Mouse (Mus musculus): ENCODE results near the gene Dgkd. TPM values are rescaled to one million over a fixed set of nuclear protein-coding genes. Genes with fewer than 3 reads are reported as not detected.

Gene Dgkd
- polyA plus RNA-seq, 2 experiments: 8.0 to 8.1 TPM

DNA sequence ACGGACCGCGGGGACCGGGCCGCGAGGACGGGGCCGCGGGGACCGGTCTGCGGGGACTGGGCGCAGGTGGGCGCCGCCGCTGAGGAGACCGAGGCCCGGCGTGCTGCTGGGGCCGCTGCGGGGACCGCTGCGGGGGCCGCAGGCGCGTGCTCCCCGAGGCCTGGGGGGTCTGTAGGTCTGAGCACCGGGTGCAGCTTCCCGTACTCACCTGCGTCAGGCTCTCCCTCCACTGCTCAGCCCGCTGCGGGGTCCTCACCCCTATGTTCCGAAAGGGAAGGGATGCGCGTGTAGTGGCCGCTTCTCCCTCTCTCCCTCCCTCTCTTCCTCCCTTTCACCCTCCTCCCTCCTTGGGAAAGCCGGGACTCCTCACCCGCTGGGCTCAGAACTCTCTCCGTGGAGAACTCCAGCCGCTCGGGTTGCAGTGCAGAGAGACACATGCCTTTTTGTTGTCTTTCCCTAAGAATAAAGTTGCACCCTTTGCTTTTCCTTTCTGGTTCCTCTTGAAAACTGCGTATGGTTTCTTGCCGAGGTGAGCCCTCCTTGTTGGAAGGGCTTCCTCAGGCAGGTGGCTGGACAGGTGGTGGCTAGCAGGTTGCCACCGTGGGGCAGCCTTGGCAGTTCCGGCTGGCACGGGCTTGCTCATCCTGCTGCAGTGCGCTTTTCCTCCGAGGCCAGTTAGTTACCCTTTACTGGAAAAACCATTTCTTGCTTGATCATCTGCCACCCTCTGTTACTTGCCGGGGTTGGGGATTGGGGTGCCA lies 694 bp downstream of the Dgkd start:
- WGBS (ENCODE audit: insufficient replicate concordance): under 1% methylated on average over 44 of the region's 48 CpGs
- DNase-seq (ENCODE audit: low read depth in 3 of 3, low spot score in 3 of 3) (no peak), ATAC-seq (ENCODE audit: insufficient read depth) (no peak)
- Histone ChIP-seq H3K4me1 (replicated peaks; ENCODE audit: control insufficient read depth in 2 of 2, insufficient read depth in 2 of 2, low read length in 1 of 2) (peaks cover 16 to 31% of the 10 kb centered on the region in 2 experiments), H3K4me3 (ENCODE audit: insufficient read depth in 1 of 2, low read depth in 2 of 2, low read length in 2 of 2) (peak overlapping the region; percentile 85 to 90), H3K4me2 (ENCODE audit: low read depth) (peak overlapping the region; percentile 89), H3K27ac (no peak overlapping the region), H3K9me3 (ENCODE audit: control insufficient read depth, low read length) (no peaks in the 10 kb centered on the region), H3K36me3 (replicated peaks; ENCODE audit: control insufficient read depth, insufficient read depth, low read depth) (no peaks in the 10 kb centered on the region), H3K27me3 (ENCODE audit: control insufficient read depth, insufficient read depth, low read length) (no peaks in the 10 kb centered on the region), H3K9ac (replicated peaks) (peak overlapping the region; percentile 85)
- TF ChIP-seq CTCF (IDR thresholded peaks at IDR 0.05; ENCODE audit: low read depth) (no peak), EP300 (IDR thresholded peaks at IDR 0.05; ENCODE audit: low read depth) (no peak)

GRCm38 (mm10) chr1:87854411-87854810 lies 1.3 kb downstream of the Dgkd start:
- H3K4me1 ChIP-seq (replicated peaks; ENCODE audit: control insufficient read depth in 2 of 2, insufficient read depth in 2 of 2, low read length in 1 of 2): peaks cover 16 to 33% of the 10 kb centered on the region in 2 experiments

DNA sequence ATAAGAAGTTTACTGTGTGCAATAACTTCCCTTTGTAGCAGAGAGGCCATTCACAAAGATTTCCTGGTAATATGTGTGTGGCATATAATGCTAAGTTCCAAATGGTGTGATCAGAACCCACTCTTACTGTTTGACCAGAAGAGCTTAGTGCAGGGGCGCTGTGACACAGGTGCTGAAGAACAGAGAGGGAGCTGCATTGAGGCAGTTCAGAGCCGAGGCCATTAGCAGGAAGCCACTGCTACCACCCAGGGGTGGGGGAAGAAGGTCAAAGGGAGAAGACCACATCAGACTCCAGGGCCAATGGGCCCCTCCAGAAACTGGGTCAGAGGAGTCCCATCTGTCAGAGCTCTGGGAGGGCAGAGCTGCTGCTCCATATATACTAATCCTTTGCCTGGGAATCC lies 1.8 kb downstream of the Dgkd start:
- peak overlapping the region; percentile 15; the same call in 1 of the 2 replicates for H3K9ac ChIP-seq (replicated peaks)

More at GRCm38 (mm10) chr1:87854411-87854810, 1.3 kb downstream of the Dgkd start:
- Histone ChIP-seq H3K4me2 (ENCODE audit: low read depth) (peak overlapping the region; percentile 89), H3K4me3 (ENCODE audit: insufficient read depth in 1 of 2, low read depth in 2 of 2, low read length in 2 of 2) (peak overlapping the region; percentile 85 to 90), H3K9ac (replicated peaks) (peak overlapping the region; percentile 85), H3K36me3 (replicated peaks; ENCODE audit: control insufficient read depth, insufficient read depth, low read depth) (no peaks in the 10 kb centered on the region), H3K27ac (no peak overlapping the region), H3K9me3 (ENCODE audit: control insufficient read depth, low read length) (no peaks in the 10 kb centered on the region), H3K27me3 (ENCODE audit: control insufficient read depth, insufficient read depth, low read length) (no peaks in the 10 kb centered on the region)
- no peak for ATAC-seq (ENCODE audit: insufficient read depth)
- no peak for DNase-seq (ENCODE audit: low read depth in 3 of 3, low spot score in 3 of 3)
- TF ChIP-seq CTCF (IDR thresholded peaks at IDR 0.05; ENCODE audit: low read depth) (no peak), EP300 (IDR thresholded peaks at IDR 0.05; ENCODE audit: low read depth) (no peak)
- WGBS (ENCODE audit: insufficient replicate concordance): 16% methylated on average over 6 of the region's 6 CpGs

GRCm38 (mm10) chr1:87855522-87855921 lies 2.4 kb downstream of the Dgkd start:
- no peaks in the 10 kb centered on the region for H3K36me3 ChIP-seq (replicated peaks; ENCODE audit: control insufficient read depth, insufficient read depth, low read depth)
- TF ChIP-seq EP300 (IDR thresholded peaks at IDR 0.05; ENCODE audit: low read depth) (no peak), CTCF (IDR thresholded peaks at IDR 0.05; ENCODE audit: low read depth) (no peak)
- no peak overlapping the region for H3K9ac ChIP-seq (replicated peaks)
- H3K4me1 ChIP-seq (replicated peaks; ENCODE audit: control insufficient read depth in 2 of 2, insufficient read depth in 2 of 2, low read length in 1 of 2): peaks cover 16 to 35% of the 10 kb centered on the region in 2 experiments
- WGBS (ENCODE audit: insufficient replicate concordance): 61% methylated on average over 1 of the region's 1 CpGs
- no peaks in the 10 kb centered on the region for H3K9me3 ChIP-seq (ENCODE audit: control insufficient read depth, low read length)
- H3K4me2 ChIP-seq (ENCODE audit: low read depth): no peak overlapping the region
- H3K27me3 ChIP-seq (ENCODE audit: control insufficient read depth, insufficient read depth, low read length): no peaks in the 10 kb centered on the region
- H3K27ac ChIP-seq: no peak overlapping the region
- DNase-seq (ENCODE audit: low read depth in 3 of 3, low spot score in 3 of 3) (no peak), ATAC-seq (ENCODE audit: insufficient read depth) (no peak)
- no peak overlapping the region for H3K4me3 ChIP-seq (ENCODE audit: insufficient read depth in 1 of 2, low read depth in 2 of 2, low read length in 2 of 2)

More for the DNA sequence above, 1.8 kb downstream of the Dgkd start:
- H3K4me2 ChIP-seq (ENCODE audit: low read depth): peak overlapping the region; percentile 89
- H3K27ac ChIP-seq: no peak overlapping the region
- no peaks in the 10 kb centered on the region for H3K36me3 ChIP-seq (replicated peaks; ENCODE audit: control insufficient read depth, insufficient read depth, low read depth)
- peaks cover 16 to 33% of the 10 kb centered on the region in 2 experiments for H3K4me1 ChIP-seq (replicated peaks; ENCODE audit: control insufficient read depth in 2 of 2, insufficient read depth in 2 of 2, low read length in 1 of 2)
- peak overlapping the region; percentile 16 to 90; a peak in 3 of 4 replicates for H3K4me3 ChIP-seq (ENCODE audit: insufficient read depth in 1 of 2, low read depth in 2 of 2, low read length in 2 of 2)
- ATAC-seq (ENCODE audit: insufficient read depth): no peak
- no peaks in the 10 kb centered on the region for H3K27me3 ChIP-seq (ENCODE audit: control insufficient read depth, insufficient read depth, low read length)
- H3K9me3 ChIP-seq (ENCODE audit: control insufficient read depth, low read length): no peaks in the 10 kb centered on the region
- DNase-seq (ENCODE audit: low read depth in 3 of 3, low spot score in 3 of 3): no peak
- TF ChIP-seq EP300 (IDR thresholded peaks at IDR 0.05; ENCODE audit: low read depth) (no peak), CTCF (IDR thresholded peaks at IDR 0.05; ENCODE audit: low read depth) (no peak)
- WGBS (ENCODE audit: insufficient replicate concordance): 12% methylated on average over 2 of the region's 2 CpGs

DNA sequence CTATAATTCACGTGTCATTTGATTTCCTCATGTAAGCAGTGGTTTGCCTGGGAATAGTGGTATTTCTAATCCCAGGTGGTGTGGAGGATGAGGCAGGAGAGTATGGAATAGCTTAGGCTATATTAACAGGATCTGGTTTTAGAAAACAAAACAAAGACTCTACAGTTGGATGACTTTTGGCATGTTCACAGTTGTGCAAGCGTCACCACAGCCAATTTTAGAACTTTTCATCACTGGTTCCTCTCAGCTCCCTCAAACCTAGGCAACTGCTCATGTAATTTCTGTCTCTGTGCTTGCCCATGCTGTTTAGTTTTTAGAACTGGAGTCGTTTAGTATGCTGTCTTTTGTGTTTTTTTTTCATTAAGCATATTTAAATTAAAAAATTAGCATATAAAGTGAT lies 3.7 kb downstream of the Dgkd start:
- no peak for TF ChIP-seq CTCF (IDR thresholded peaks at IDR 0.05; ENCODE audit: low read depth)
- Histone ChIP-seq H3K27ac (no peak overlapping the region), H3K9ac (replicated peaks) (no peak overlapping the region), H3K36me3 (replicated peaks; ENCODE audit: control insufficient read depth, insufficient read depth, low read depth) (no peaks in the 10 kb centered on the region), H3K4me1 (replicated peaks; ENCODE audit: control insufficient read depth in 2 of 2, insufficient read depth in 2 of 2, low read length in 1 of 2) (peaks cover 16 to 35% of the 10 kb centered on the region in 2 experiments), H3K9me3 (ENCODE audit: control insufficient read depth, low read length) (no peaks in the 10 kb centered on the region), H3K4me3 (ENCODE audit: insufficient read depth in 1 of 2, low read depth in 2 of 2, low read length in 2 of 2) (no peak overlapping the region), H3K27me3 (ENCODE audit: control insufficient read depth, insufficient read depth, low read length) (no peaks in the 10 kb centered on the region), H3K4me2 (ENCODE audit: low read depth) (no peak overlapping the region)
- ATAC-seq (ENCODE audit: insufficient read depth) (no peak), DNase-seq (ENCODE audit: low read depth in 3 of 3, low spot score in 3 of 3) (no peak)
- WGBS (ENCODE audit: insufficient replicate concordance): 51% methylated on average over 3 of the region's 3 CpGs

All from liver, embryonic 14.5 days (tissue).